Mouse (Mus musculus): ENCODE data around the gene Atp8b3.

GRCm38 (mm10) chr10:80486862-80487379 is 52.0 kb downstream of the Atp8b3 start:
- TF ChIP-seq CTCF (IDR thresholded peaks at IDR 0.05) (peak; percentile 44), EP300 (IDR thresholded peaks at IDR 0.05; ENCODE audit: insufficient read depth, low read depth, low read length) (no peak)
